Mouse (Mus musculus) gastrocnemius, adult 8-10 months (tissue): ENCODE results near the gene Snx21. TPM values are rescaled to one million over a fixed set of nuclear protein-coding genes. Genes with fewer than 3 reads are reported as not detected.
A peak's percentile ranks its signal among the peaks of the same experiment; 100 is the strongest.

ENCODE experiments used
- DNase-seq, 2 experiments: peaks; one replicate each; pipeline ENCODE4 v3.0.0; 2022; ENCODE audit warnings: low spot score in 2 of 2
- total RNA-seq, 4 experiments: library from RNA; stranded (reverse); gene quantifications; 2 replicates each; pipeline ENCODE4 v1.2.4; 2022

Snx21 gene
- total RNA-seq, 4 experiments from 2014 or later: 23.5 to 24.8 (median 24.4) TPM

GRCm38 (mm10) chr2:164825521-164825920, 39.9 kb downstream of the Snx21 start:
- DNase-seq: no peak

GRCm38 (mm10) chr2:164827146-164827850, 41.7 kb downstream of the Snx21 start:
- DNase-seq: no peak

GRCm38 (mm10) chr2:164828437-164828836, 42.8 kb downstream of the Snx21 start, which contains the start of gene Spata25:
Gene Spata25 (minus strand): TSS chr2:164828537.
- DNase-seq: no peak

GRCm38 (mm10) chr2:164829090-164829489, 43.5 kb downstream of the Snx21 start:
- no peak for DNase-seq

- DNase-seq: no peak
Measured at GRCm38 (mm10) chr2:164831029-164831428, 45.4 kb downstream of the Snx21 start.

- DNase-seq: no peak
Measured at GRCm38 (mm10) chr2:164832032-164832747, 46.6 kb downstream of the Snx21 start.

- DNase-seq: peak; percentile 60 to 76
Measured at GRCm38 (mm10) chr2:164832748-164833301, 47.2 kb downstream of the Snx21 start, which contains the start of gene Ctsa. Gene Ctsa (plus strand): TSS chr2:164832873.

- peak; percentile 90 for DNase-seq
Measured at GRCm38 (mm10) chr2:164833314-164833959, 47.8 kb downstream of the Snx21 start, which contains the start of gene Neurl2. Gene Neurl2 (minus strand): TSS chr2:164833456.

GRCm38 (mm10) chr2:164834531-164834930, 48.9 kb downstream of the Snx21 start:
- DNase-seq: no peak

- DNase-seq: no peak
Measured at GRCm38 (mm10) chr2:164835164-164835563, 49.5 kb downstream of the Snx21 start.

Other genes starting within 250 kb of the Snx21 start
- gene Wfdc2, start 223.4 kb upstream of the Snx21 start, total RNA-seq: not detected
- not detected for gene Spint3, start 212.4 kb upstream of the Snx21 start, total RNA-seq
- not detected for gene Wfdc6a, start 200.4 kb upstream of the Snx21 start, total RNA-seq
- not detected for gene Eppin, start 192.2 kb upstream of the Snx21 start, total RNA-seq
- not detected for gene Wfdc6b, start 172.3 kb upstream of the Snx21 start, total RNA-seq
- gene Wfdc8, start 172.2 kb upstream of the Snx21 start, total RNA-seq: not detected
- not detected for gene Wfdc16, start 147.0 kb upstream of the Snx21 start, total RNA-seq
- gene Wfdc10, start 129.8 kb upstream of the Snx21 start, total RNA-seq: not detected
- gene Wfdc9, start 129.2 kb upstream of the Snx21 start, total RNA-seq: not detected
- not detected for gene Wfdc11, start 111.7 kb upstream of the Snx21 start, total RNA-seq
- not detected for gene Wfdc13, start 100.7 kb upstream of the Snx21 start, total RNA-seq
- not detected for gene Spint4, start 87.3 kb upstream of the Snx21 start, total RNA-seq
- not detected for gene Spint5, start 70.5 kb upstream of the Snx21 start, total RNA-seq
- not detected for gene Wfdc3, start 39.9 kb upstream of the Snx21 start, total RNA-seq
- 10 to 100 TPM; 15.6 to 21.0 (median 17.7) TPM for gene Dnttip1, start 39.8 kb upstream of the Snx21 start, total RNA-seq
- gene Ube2c, start 15.9 kb upstream of the Snx21 start, total RNA-seq: under 1 TPM in 3 of 4 experiments, not detected in 1; 0.29 to 0.38 (median 0.38) TPM
- over 10,000 TPM; 10,643 to 17,408 (median 13,587) TPM for gene Tnnc2, start 5.9 kb upstream of the Snx21 start, total RNA-seq
- 10 to 100 TPM in 1 of 4 experiments, 1 to 10 TPM in 3; 8.1 to 10.9 (median 8.4) TPM for gene Acot8, start 19.1 kb downstream of the Snx21 start, total RNA-seq
- 1 to 10 TPM in 3 of 4 experiments, under 1 TPM in 1; 0.90 to 1.7 (median 1.2) TPM for gene Zswim3, start 19.3 kb downstream of the Snx21 start, total RNA-seq
- gene Zswim1, start 36.9 kb downstream of the Snx21 start, total RNA-seq: 1 to 10 TPM; 4.7 to 5.3 (median 5.0) TPM
- gene Spata25, start 42.7 kb downstream of the Snx21 start, total RNA-seq: not detected
- gene Ctsa, start 47.0 kb downstream of the Snx21 start, total RNA-seq: 10 to 100 TPM; 51.1 to 55.7 (median 52.7) TPM
- 10 to 100 TPM; 39.0 to 44.4 (median 39.5) TPM for gene Neurl2, start 47.6 kb downstream of the Snx21 start, total RNA-seq
- 10 to 100 TPM in 2 of 4 experiments, 1 to 10 TPM in 2; 8.0 to 19.5 (median 11.9) TPM for gene Pltp, start 71.9 kb downstream of the Snx21 start, total RNA-seq
- gene Pcif1, start 93.5 kb downstream of the Snx21 start, total RNA-seq: 10 to 100 TPM; 24.1 to 31.0 (median 27.2) TPM
- gene Zfp335, start 125.9 kb downstream of the Snx21 start, total RNA-seq: 10 to 100 TPM in 1 of 4 experiments, 1 to 10 TPM in 3; 7.7 to 10.6 (median 8.1) TPM
- under 1 TPM; 0.15 to 0.83 (median 0.58) TPM for gene Mmp9, start 155.0 kb downstream of the Snx21 start, total RNA-seq
- gene Slc12a5, start 175.0 kb downstream of the Snx21 start, total RNA-seq: under 1 TPM; 0.31 to 0.40 (median 0.36) TPM
- 10 to 100 TPM in 3 of 4 experiments, 1 to 10 TPM in 1; 9.0 to 15.5 (median 10.6) TPM for gene Ncoa5, start 249.0 kb downstream of the Snx21 start, total RNA-seq